Comparison of ENCODE assay signal across 28 mouse cellular contexts in the genomic region with DNA sequence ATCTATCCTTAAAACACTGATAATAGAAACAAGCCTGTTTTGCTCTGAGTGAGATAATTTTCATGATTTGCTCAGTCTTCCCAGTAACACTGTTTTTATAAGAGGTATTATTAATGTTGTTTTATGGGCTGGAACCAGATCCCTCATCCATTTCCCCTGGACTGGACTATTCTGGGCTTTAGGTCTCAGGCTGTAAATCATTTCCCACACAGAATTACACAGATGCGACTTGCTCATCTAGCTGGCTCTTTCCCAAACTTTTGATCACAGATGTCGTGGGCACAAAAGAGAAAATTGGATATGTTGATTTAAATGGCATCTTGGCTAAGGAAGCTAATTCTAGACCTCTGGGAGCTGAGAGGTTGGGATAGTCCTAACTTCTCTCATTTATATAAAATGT. TPM values are rescaled to one million over a fixed set of nuclear protein-coding genes. Genes with fewer than 3 reads are reported as not detected.
A peak's percentile ranks its signal among the peaks of the same experiment; 100 is the strongest.
DNase-seq lines count a peak whose midpoint lies in the region; ATAC-seq and TF ChIP-seq lines count a peak whose summit lies in the region.
"Had no signal": no experiment of that assay in that cellular context is flagged by ENCODE, and none has a peak within 500 bp of the region (broad histone marks: within the 10 kb centered on the region; RNA-seq: fewer than 3 reads in every experiment).

A gene (plus strand): TSS at position 157 of the 400 bp plus-strand sequence.

- no peak within 1 kb of the TSS for H3K4me2 ChIP-seq in kidney, embryonic 15.5 days
- no peak within 1 kb of the TSS for H3K4me2 ChIP-seq in midbrain, postnatal 0 days (ENCODE audit: low read depth, low read length, poor library complexity, severe bottlenecking)
- no peak within 1 kb of the TSS for H3K4me2 ChIP-seq in midbrain, embryonic 16.5 days (ENCODE audit: low read length)
- H3K4me2 ChIP-seq: heart, embryonic 12.5 days; hindbrain, embryonic 14.5 days; limb, embryonic 12.5 days; liver, embryonic 12.5 days had no signal

- H3K27ac ChIP-seq in kidney, embryonic 15.5 days: no peak within 1 kb of the TSS
- H3K27ac ChIP-seq in midbrain, postnatal 0 days (ENCODE audit: low read depth, low read length): no peak within 1 kb of the TSS
- no peak within 1 kb of the TSS for H3K27ac ChIP-seq in midbrain, embryonic 16.5 days (ENCODE audit: low read length)
- H3K27ac ChIP-seq: gastrocnemius, adult 2 months; hindbrain, embryonic 14.5 days; limb, embryonic 12.5 days; liver, embryonic 12.5 days had no signal

- no peaks in the 10 kb centered on the region for H3K9me3 ChIP-seq in kidney, embryonic 15.5 days (replicated peaks)
- H3K9me3 ChIP-seq in midbrain, postnatal 0 days (ENCODE audit: low read length): no peaks in the 10 kb centered on the region
- H3K9me3 ChIP-seq in midbrain, embryonic 16.5 days (replicated peaks; ENCODE audit: control insufficient read depth, low read length, poor library complexity, severe bottlenecking): no peaks in the 10 kb centered on the region
- H3K9me3 ChIP-seq: heart, embryonic 12.5 days; limb, embryonic 12.5 days; liver, embryonic 12.5 days had no signal

- no peak within 1 kb of the TSS for H3K9ac ChIP-seq in kidney, embryonic 15.5 days
- H3K9ac ChIP-seq in midbrain, postnatal 0 days (replicated peaks; ENCODE audit: low read length, poor library complexity, severe bottlenecking): no peak within 1 kb of the TSS
- no peak within 1 kb of the TSS for H3K9ac ChIP-seq in midbrain, embryonic 16.5 days (ENCODE audit: low read depth, low read length)
- H3K9ac ChIP-seq: heart, embryonic 12.5 days; hindbrain, embryonic 14.5 days; limb, embryonic 12.5 days; liver, embryonic 12.5 days had no signal

- 0 out of 2 replicates have a peak, but pooled peaks cover 3% of the 10 kb centered on the region for H3K4me1 ChIP-seq in kidney, embryonic 15.5 days
- H3K4me1 ChIP-seq in midbrain, postnatal 0 days (ENCODE audit: insufficient read depth, low read length): no peaks in the 10 kb centered on the region
- H3K4me1 ChIP-seq in midbrain, embryonic 16.5 days (ENCODE audit: control insufficient read depth, insufficient read depth, low read length): no peaks in the 10 kb centered on the region
- H3K4me1 ChIP-seq: heart, embryonic 12.5 days; limb, embryonic 12.5 days; liver, embryonic 12.5 days had no signal

- no peak for ATAC-seq in cerebellum, adult (ENCODE audit: insufficient number of reproducible peaks, low FRiP score, low TSS enrichment)
- peak; percentile 73 for ATAC-seq in kidney, embryonic 15.5 days (replicated peaks; ENCODE audit: low FRiP score)
- ATAC-seq in midbrain, postnatal 0 days (ENCODE audit: low FRiP score): no peak
- ATAC-seq in midbrain, embryonic 16.5 days: no peak
- ATAC-seq: CD4-positive, CD25-positive, alpha-beta regulatory T cell, adult 4 months; intestine, embryonic 16.5 days; liver, embryonic 12.5 days had no signal

- H3K36me3 ChIP-seq in kidney, embryonic 15.5 days: no peaks in the 10 kb centered on the region
- no peaks in the 10 kb centered on the region for H3K36me3 ChIP-seq in midbrain, postnatal 0 days (ENCODE audit: insufficient read depth, low read length)
- no peaks in the 10 kb centered on the region for H3K36me3 ChIP-seq in midbrain, embryonic 16.5 days (ENCODE audit: control insufficient read depth, insufficient read depth, low read length)
- H3K36me3 ChIP-seq: G1E; heart, embryonic 12.5 days; limb, embryonic 12.5 days; liver, embryonic 12.5 days had no signal

- no peak for TF ChIP-seq CTCF in midbrain, postnatal 0 days (IDR thresholded peaks at IDR 0.05)

- WGBS in kidney, embryonic 15.5 days: 13% methylated on average over 2 of the region's 2 CpGs
- 67% methylated on average over 2 of the region's 2 CpGs for WGBS in midbrain, postnatal 0 days
- 57% methylated on average over 2 of the region's 2 CpGs for WGBS in midbrain, embryonic 16.5 days

- H3K4me3 ChIP-seq in kidney, embryonic 15.5 days (replicated peaks): no peak within 1 kb of the TSS
- H3K4me3 ChIP-seq in midbrain, postnatal 0 days (ENCODE audit: low read depth, low read length): no peak within 1 kb of the TSS
- no peak within 1 kb of the TSS for H3K4me3 ChIP-seq in midbrain, embryonic 16.5 days (ENCODE audit: low read depth, low read length)
- H3K4me3 ChIP-seq: gastrocnemius, adult 2 months; heart, embryonic 12.5 days; limb, embryonic 12.5 days; liver, embryonic 12.5 days had no signal

- H3K27me3 ChIP-seq in kidney, embryonic 15.5 days: no peaks in the 10 kb centered on the region
- no peaks in the 10 kb centered on the region for H3K27me3 ChIP-seq in midbrain, postnatal 0 days (ENCODE audit: insufficient read depth, low read length)
- H3K27me3 ChIP-seq in midbrain, embryonic 16.5 days (ENCODE audit: control insufficient read depth, insufficient read depth, low read depth, low read length): no peaks in the 10 kb centered on the region
- H3K27me3 ChIP-seq: heart, embryonic 12.5 days; limb, embryonic 12.5 days; liver, embryonic 12.5 days had no signal

- peak; percentile 7 to 15 for DNase-seq in cerebellum, postnatal 10 days
- DNase-seq in kidney, adult 11 months: no peak
- DNase-seq in midbrain, postnatal 0 days (ENCODE audit: low spot score): peak; percentile 11
- DNase-seq in layer of hippocampus, adult 9-10 months (ENCODE audit: low spot score): peak; percentile 30
- no peak for DNase-seq in heart, postnatal 4 days
- DNase-seq: adrenal gland, postnatal 25 days; cerebellum, adult 2 months; gastrocnemius, adult 2 months; heart, adult 11 months; heart, postnatal 14 days; kidney, postnatal 4 days; lung, adult 2 months; lung, postnatal 4 days; thymus, adult 18-20 months; thymus, postnatal 4 days had no signal

RNA-seq across cellular contexts. Expression of the gene that starts here (rescaled TPM):
- not detected in 2 replicates for polyA plus RNA-seq in kidney, embryonic 15.5 days (2015; fragmentation: Nextera tagmentation; extraction: Ambion mirVana)
- total RNA-seq in midbrain, postnatal 0 days (2014; rRNA removed): not detected in 2 replicates
- polyA plus RNA-seq in midbrain, postnatal 0 days (2015; fragmentation: Nextera tagmentation; extraction: Ambion mirVana): not detected in 2 replicates
- not detected in 2 replicates for polyA plus RNA-seq in midbrain, embryonic 16.5 days (2015; fragmentation: Nextera tagmentation; extraction: Ambion mirVana)
- not detected for total RNA-seq in heart, postnatal 4 days (2021)
- total RNA-seq: adrenal gland, postnatal 25 days; gastrocnemius, adult 2 months; heart, postnatal 14 days had no signal
- polyA plus RNA-seq: CD4-positive, CD25-positive, alpha-beta regulatory T cell, adult 4 months; cerebellum, adult 2 months; forebrain, embryonic 11.5 days; G1E; heart, embryonic 12.5 days; hindbrain, embryonic 14.5 days; intestine, embryonic 16.5 days; limb, embryonic 12.5 days; liver, embryonic 12.5 days; lung, adult 2 months; spleen, adult 2 months; stomach, embryonic 14.5 days had no signal

Comparison
In these comparisons a context has a peak if more than half of its experiments do, and no peak if none do; other contexts are left out.
1. Peak in ATAC-seq in kidney, embryonic 15.5 days; RNA of the gene not detected or under 1 TPM.
2. Peak in DNase-seq in midbrain, postnatal 0 days; RNA of the gene not detected or under 1 TPM.
3. DNase-seq: peak in cerebellum, postnatal 10 days (2 of 2) and layer of hippocampus, adult 9-10 months (single experiment); none in kidney, adult 11 months (single experiment) and heart, postnatal 4 days (single experiment).